Mouse (Mus musculus) spleen, embryonic (tissue): ENCODE data around the gene Olfr464.

Experiments
- CTCF ChIA-PET: fragments of 350-600 bp; sonication (Branson Sonifier 250); formaldehyde crosslinking; loops from one replicate; lab custom pipeline; 2022; lab: Charles Lee

Gene Olfr464

GRCm38 (mm10) chr11:87870096-87870495 lies 50.7 kb downstream of the Olfr464 start:
- CTCF ChIA-PET = no interaction called here

DNA sequence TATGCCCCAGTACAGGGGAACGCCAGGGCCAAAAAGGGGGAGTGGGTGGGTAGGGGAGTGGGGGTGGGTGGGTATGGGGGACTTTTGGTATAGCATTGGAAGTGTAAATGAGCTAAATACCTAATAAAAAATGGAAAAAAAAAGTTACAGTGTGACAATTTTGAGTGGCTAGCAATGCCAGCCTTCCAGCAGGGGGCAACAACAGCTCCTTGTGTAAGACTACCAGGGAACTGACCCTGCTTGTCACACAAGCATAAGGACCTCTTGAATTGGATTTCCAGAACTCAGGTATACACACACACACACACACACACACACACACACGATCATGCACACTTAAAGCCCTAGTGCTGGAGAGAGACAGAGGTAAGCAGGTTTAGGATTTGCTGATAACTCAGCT lies 53.9 kb downstream of the Olfr464 start:
- CTCF ChIA-PET = interaction anchor here (0.6 kb wide), 1 partner anchor 83 kb away, joined by 6 read pairs; no protein-coding TSS in a partner anchor
